Mouse (Mus musculus): ENCODE measurements around the gene Slc38a2.

Slc38a2 gene

DNA sequence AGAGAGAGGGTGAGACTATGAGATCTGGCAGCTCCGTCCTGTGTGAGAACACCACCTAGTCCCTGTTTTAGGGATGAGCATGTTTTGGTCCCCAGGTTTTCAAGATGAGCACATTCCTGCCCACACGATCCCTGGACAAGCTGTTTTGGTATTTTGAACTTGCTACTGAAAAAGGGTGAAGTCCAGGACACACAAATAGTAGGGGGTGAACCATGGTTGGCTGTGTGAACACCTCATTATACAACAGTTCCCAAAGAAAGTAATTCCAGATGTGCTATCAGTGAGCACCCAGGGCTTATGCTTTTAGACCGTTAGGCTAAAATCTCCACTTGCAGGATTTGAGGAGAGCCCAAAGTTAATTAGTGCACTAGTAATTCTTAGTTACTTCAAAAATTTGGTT lies 17.7 kb upstream of the Slc38a2 start:
- DNase-seq = no peak

DNA sequence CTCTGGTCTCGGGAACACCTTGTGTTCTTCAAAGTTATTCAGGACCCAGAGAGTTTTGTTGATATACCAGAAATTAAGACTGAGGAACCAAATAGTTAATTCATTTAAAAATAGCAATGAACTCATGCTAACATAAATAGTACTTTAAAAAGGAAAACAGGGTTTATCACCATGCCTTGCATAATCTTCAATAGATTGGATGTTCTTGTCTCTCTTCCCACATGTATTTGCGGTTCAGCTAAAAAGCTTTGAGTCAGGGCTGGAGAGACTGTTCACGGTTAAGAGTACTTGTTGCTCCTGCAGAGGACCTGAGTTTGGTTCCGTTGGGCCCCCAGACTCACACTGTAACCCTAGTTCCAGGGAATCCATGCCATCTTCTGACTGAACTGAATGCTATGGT lies 16.8 kb upstream of the Slc38a2 start:
- no peak for DNase-seq

DNA sequence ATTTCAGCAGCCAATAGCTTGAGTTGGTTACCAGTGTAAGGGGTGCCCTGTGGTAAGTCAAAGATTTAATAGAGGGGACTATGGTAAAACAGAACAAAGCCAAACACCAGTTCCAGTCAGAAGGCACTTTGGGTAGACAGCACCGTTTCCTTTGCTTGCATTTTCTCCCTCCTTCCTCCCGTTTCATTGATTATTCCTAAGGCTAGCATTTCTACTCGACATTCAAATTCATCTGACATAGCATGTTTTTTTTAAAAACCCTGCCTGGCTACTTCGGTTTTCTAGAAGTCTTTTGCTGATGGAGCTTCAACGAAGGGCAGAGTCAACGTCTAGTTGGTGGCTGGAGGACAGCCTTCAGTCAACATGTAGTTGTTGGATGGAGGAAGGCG lies 16.2 kb upstream of the Slc38a2 start:
- no peak for DNase-seq

GRCm38 (mm10) chr15:96715079-96715691 lies 15.7 kb upstream of the Slc38a2 start:
- DNase-seq = peak; percentile 19

GRCm38 (mm10) chr15:96714676-96715016 lies 15.1 kb upstream of the Slc38a2 start:
- peak; percentile 47 for DNase-seq

GRCm38 (mm10) chr15:96713758-96714675 lies 14.5 kb upstream of the Slc38a2 start:
- no peak for DNase-seq

GRCm38 (mm10) chr15:96712338-96712737 lies 12.8 kb upstream of the Slc38a2 start:
- DNase-seq = no peak

GRCm38 (mm10) chr15:96711664-96712063 lies 12.1 kb upstream of the Slc38a2 start:
- DNase-seq = no peak

DNA sequence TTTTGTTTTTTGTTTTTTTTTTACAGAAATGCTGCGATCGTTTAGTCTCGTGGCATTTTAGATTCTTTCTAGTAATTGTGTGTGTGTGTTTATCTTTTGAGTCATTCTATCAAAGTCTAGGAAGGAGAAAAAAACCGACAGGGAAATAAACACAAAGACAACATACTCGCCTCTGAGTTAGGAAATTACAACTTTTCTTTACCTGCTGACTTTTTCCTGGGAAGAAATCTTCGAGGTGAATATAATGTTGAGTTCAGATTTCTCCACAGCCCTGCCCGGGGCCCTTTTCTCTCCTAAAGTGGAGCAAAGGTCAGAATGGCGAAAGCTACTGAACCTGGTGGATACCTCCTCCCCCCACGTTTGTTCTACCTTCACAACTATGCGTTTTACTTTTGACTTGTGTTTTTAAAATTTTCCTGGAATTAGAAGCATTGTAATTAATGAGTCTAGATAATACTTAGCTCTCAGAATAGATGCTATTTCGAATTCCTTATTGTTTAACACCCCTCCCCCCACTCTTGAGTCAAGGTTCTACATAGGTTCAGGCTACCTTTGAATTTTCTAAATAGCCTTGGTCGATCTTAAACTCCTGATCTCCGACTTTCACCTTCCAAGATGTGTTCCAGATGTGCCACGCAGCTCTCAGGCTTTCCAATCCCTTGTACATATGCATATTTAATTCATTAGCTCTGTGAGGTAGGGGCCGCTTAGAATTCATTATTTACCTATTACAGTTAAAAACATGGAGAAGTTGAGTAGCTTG lies 11.0 kb upstream of the Slc38a2 start:
- peak; percentile 30 for DNase-seq

DNA sequence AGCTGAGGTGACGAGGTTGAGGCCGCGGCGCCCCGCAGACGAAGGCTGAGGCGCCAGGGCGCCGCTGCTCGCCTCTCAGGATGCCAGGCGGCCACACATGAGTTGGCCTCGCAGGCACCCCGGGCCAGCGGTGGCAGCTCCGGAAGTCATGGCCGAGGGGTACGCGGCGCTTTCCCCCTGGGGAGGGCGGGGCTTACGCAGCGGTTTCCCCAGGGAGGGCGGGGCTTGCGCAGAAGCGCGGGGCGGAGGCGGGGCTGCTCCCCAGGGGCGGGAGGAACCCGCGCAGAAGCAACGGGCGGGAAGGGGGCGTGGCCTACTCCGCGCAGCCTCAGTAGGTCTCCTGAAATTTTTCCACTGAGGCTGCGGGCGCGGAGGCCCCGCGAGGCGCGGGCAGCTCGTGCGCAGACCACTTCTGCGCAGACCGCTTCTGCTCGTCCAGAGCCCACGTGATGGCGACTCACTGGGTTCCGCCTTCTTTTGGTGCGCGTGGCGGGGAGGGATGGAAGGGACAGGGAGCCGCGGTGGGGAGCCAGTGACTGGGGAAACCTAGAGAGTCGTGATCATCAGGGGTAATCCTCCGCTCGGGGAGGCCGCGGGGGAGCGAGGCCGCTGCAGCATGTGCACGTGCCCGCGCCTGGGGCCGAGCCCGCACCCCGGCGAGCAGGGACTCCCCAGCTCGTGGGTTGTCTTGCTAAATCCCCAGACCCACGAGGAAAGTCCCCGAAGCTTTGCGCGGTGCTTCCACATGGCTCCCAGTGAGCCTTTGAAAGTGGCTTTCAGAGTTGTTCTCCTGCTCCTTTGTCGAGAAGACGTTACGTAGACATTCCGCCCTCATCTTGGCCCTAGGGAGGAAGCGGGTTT lies 10.2 kb upstream of the Slc38a2 start:
- DNase-seq = peak; percentile 100

GRCm38 (mm10) chr15:96708976-96709490 lies 9.5 kb upstream of the Slc38a2 start:
- peak; percentile 20 for DNase-seq

GRCm38 (mm10) chr15:96708428-96708827 lies 8.9 kb upstream of the Slc38a2 start:
- DNase-seq = no peak

GRCm38 (mm10) chr15:96707936-96708335 lies 8.4 kb upstream of the Slc38a2 start:
- DNase-seq = peak; percentile 22

- no peak for DNase-seq
Observed at GRCm38 (mm10) chr15:96702466-96703031, 3.0 kb upstream of the Slc38a2 start.

- DNase-seq = no peak
Observed at GRCm38 (mm10) chr15:96700766-96701165, 1.2 kb upstream of the Slc38a2 start.

- peak; percentile 95 for DNase-seq
Observed at GRCm38 (mm10) chr15:96698658-96699448, 677 bp downstream of the Slc38a2 start.

- DNase-seq = peak; percentile 43
Observed at GRCm38 (mm10) chr15:96697901-96698657, 1.5 kb downstream of the Slc38a2 start.

- no peak for DNase-seq
Observed at GRCm38 (mm10) chr15:96696486-96697284, 2.8 kb downstream of the Slc38a2 start.
